Mouse (Mus musculus) MEL (cell line): ENCODE measurements at regions not wholly inside any gene's neighbourhood (a gene's known extent, or its start where the extent isn't known, plus 50 kb on each side); places are given as distances from the start of the nearest gene placed in this dataset.

Experiments
- CHD2 ChIP-seq: IDR thresholded peaks from 2 replicates; pipeline ENCODE4 v1.6.1; 2011; ENCODE audit warnings: low read length, improper control_type of control experiment
- CTCF ChIP-seq, 3 experiments: IDR thresholded peaks in 2 of 3; conservative IDR thresholded peaks in 1 of 3; 2 replicates each; pipeline ENCODE4 v1.5.1; 2011 to 2012; ENCODE audit warnings: low read length in 3 of 3, low read depth in 2 of 3, mild to moderate bottlenecking in 2 of 3, improper control_type of control experiment in 1 of 3, inconsistent platforms in 1 of 3, mixed read lengths in 1 of 3, moderate library complexity in 1 of 3; ENCODE audit not compliant: control insufficient read depth in 1 of 3, insufficient read depth in 1 of 3, poor library complexity in 1 of 3, severe bottlenecking in 1 of 3
- E2F4 ChIP-seq: IDR thresholded peaks from 2 replicates; pipeline ENCODE4 v1.6.1; 2011; ENCODE audit warnings: low read depth, low read length, improper control_type of control experiment, borderline replicate concordance
- MAX ChIP-seq: IDR thresholded peaks from 2 replicates; pipeline ENCODE4 v1.6.1; 2011; ENCODE audit warnings: low read length, improper control_type of control experiment
- TCF12 ChIP-seq: IDR thresholded peaks from 2 replicates; pipeline ENCODE4 v1.6.1; 2014; ENCODE audit warnings: low read depth, mild to moderate bottlenecking, inconsistent platforms, low read length, improper control_type of control experiment, moderate library complexity
- USF1 ChIP-seq: IDR thresholded peaks from 2 replicates; pipeline ENCODE4 v1.6.1; 2014; ENCODE audit warnings: low read depth, mild to moderate bottlenecking, inconsistent platforms, low read length, improper control_type of control experiment, moderate library complexity
- ZC3H11A ChIP-seq: IDR thresholded peaks from 2 replicates; pipeline ENCODE4 v1.6.1; 2012; ENCODE audit warnings: low read depth, mild to moderate bottlenecking, inconsistent platforms, low read length, improper control_type of control experiment

DNA sequence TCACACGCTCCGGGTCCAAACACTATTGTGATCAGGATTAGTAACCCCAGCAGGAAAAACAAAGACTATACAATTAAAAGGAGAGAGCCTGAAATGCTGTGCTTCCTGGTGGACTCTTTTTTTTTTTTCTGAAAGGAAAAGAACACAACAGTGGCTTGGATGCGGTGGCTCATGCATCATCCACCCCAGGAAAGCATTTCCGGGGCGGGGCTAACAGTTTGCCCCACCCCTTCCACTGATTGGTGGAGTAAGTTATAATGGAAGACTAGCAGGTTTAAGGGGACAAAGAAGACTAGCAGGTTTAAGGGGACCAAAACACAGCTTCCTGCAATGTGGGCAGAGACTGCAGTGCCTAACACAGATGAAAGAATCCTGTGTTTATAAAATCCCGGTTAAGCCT, 524.0 kb downstream of the Gm9195 start:
- TF ChIP-seq USF1 (no peak), CTCF (IDR thresholded peaks at IDR 0.05 in 2 of 3, conservative IDR thresholded peaks at IDR 0.05 in 1 of 3; ENCODE audit: control insufficient read depth in 1 of 3, insufficient read depth in 1 of 3, low read depth in 2 of 3, low read length in 3 of 3, poor library complexity in 1 of 3, severe bottlenecking in 1 of 3) (no peak), MAX (no peak), ZC3H11A (no peak), E2F4 (no peak), TCF12 (no peak), CHD2 (no peak)
